Mouse (Mus musculus): ENCODE data around the gene Acp2. TPM values are rescaled to one million over a fixed set of nuclear protein-coding genes. Genes with fewer than 3 reads are reported as not detected.
"Not testable (repeated sequence)": the region's sequence is repeated elsewhere in the genome, so short reads cannot be mapped to it uniquely, and the experiment has no call there.

Acp2 gene
- total RNA-seq, 2 experiments from 2014 or later, result 47.3 to 55.0 TPM

DNA sequence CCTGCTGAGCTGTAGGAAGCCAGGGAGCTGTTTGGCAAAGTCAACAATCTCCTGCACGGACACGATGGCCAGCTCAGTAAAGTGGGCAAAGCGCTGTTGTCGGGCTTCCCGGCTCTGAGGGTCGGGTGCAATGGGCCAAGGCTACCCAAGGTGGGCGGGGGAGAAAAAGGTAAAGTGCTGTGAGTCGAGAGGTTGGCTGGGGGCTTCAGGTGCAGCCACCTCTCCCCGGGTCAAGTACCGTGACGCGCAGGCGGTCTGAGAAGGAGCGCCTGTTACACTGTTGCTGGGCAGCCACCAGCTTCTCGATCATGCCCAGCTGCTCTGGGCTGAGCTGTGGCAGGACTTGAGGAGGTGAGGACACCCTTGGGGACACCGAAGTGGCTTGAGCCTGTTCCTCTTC is 12.2 kb upstream of the Acp2 start:
- no peak for DNase-seq (ENCODE audit: low spot score in 2 of 2)

GRCm38 (mm10) chr2:91194624-91195332 is 7.9 kb upstream of the Acp2 start:
- peak; percentile 63 to 73 for DNase-seq (ENCODE audit: low spot score in 2 of 2)

DNA sequence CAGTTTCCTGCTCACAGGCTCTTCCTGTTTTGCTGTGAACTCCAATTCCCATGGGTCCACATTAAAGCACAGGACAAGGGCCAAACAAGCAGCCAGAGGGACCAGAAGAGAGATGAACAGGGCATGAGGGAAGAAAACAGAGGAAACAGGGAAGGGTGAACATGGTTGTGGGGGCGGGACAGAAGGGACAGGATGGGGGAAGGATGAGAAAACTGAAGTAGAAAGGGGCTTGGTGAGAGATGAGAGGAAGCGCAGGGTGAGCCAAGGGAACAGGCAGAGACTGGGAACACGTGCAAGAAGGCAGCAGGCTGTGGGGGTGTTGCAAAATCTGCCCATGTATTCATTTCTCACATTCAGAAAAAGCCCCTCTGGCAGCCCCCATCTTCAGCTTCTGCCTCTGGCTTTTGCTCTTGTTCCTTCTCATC is 6.1 kb upstream of the Acp2 start:
- DNase-seq (ENCODE audit: low spot score in 2 of 2), result peak in 1 of 2 experiments; percentile 49

GRCm38 (mm10) chr2:91198888-91199287 is 3.8 kb upstream of the Acp2 start:
- DNase-seq (ENCODE audit: low spot score in 2 of 2), result no peak

GRCm38 (mm10) chr2:91202972-91203656 is 429 bp downstream of the Acp2 start:
- DNase-seq (ENCODE audit: low spot score in 2 of 2), result no peak

DNA sequence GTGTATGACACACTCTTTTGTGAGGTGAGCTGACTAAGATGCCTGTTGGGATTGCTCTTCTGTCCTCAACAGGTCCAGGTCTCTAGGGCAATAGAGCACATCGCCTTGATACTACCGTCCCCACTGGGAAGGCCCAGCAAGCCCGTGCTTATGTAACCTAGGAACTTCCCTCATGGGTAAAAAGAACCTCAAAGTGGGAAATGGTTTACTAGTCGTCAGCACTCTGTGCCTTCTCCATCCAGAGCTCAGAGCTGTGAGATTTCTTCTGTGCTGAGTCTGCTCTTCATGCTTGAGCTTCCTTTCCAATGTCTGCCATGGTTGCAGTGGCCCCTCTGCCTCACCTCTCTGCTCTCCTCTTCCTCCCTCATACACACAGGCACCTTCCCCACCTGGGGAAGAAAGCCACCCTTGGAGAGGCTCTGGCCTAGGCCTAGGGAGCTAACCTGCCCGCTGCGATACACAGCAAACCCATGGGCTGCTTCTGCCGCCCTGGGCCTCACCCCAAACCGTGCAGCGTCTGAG is 3.6 kb downstream of the Acp2 start:
- DNase-seq (ENCODE audit: low spot score in 2 of 2), result no peak

- no peak for DNase-seq (ENCODE audit: low spot score in 2 of 2)
Measured at GRCm38 (mm10) chr2:91213311-91213710, 10.6 kb downstream of the Acp2 start.

DNA sequence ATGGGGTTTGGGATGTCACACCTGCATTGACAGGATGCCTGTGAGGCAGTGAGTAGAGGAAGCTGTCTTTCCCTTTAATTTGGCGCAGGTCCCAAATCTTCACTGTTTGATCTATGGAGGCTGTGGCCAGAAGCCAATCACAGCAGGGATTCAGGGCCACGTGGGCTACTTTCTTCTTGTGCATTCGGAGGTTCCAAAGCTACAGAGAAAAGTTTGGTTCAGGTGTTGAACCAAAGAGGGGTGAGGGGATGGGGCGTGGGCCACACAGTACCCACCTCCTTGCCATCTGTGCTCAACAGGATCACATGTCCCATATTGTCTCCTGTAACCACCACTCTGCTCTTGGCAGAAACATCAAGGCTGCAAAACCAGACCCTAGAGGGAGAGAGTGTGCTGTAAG is 14.3 kb downstream of the Acp2 start:
- DNase-seq (ENCODE audit: low spot score in 2 of 2), result no peak

DNA sequence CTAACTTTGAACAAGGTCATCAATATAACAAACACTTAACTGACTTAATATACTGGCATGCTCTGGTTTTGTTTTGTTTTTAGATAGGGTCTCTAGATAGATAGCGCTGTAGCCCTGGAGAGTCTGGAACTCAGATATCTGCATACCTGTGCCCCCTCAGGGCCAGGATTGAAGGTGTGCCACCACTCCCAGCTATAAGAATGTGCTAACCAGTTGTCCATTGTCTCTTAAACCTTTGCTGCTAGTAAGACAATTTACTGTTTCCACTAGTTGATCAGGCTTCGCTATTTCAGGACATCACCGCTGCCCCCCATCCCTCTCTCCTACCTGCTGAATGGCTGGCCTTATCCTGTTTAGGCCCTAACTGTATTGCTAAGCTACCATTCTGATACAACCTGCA is 17.8 kb downstream of the Acp2 start:
- DNase-seq (ENCODE audit: low spot score in 2 of 2), result no peak

- DNase-seq (ENCODE audit: low spot score in 2 of 2), result no peak
Measured at GRCm38 (mm10) chr2:91223614-91224013, 20.9 kb downstream of the Acp2 start.

DNA sequence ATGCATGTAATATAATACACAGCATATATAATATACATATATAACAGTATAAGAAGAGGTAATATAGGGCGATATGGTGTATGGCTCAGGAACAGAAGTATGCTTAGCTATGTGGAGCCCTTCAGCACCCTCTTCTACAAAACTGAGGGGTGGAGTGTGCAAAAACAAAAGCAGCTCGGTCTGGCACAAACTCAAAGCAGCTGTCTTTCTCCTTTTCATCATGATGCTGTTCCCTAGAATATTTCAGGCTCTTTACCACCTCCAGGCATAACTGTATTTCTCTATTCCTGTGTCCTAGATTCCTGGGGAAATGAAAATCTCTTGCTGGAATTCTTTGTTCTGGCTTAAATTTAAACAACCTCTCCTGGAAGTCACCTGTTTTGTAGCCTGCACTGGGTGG is 27.1 kb downstream of the Acp2 start:
- DNase-seq (ENCODE audit: low spot score in 2 of 2), result no peak

GRCm38 (mm10) chr2:91236601-91237510 is 34.2 kb downstream of the Acp2 start, which contains the start of gene Ddb2:
TSS of gene Ddb2 (minus strand) at chr2:91236982.
- peak; percentile 85 to 91 for DNase-seq (ENCODE audit: low spot score in 2 of 2)

DNA sequence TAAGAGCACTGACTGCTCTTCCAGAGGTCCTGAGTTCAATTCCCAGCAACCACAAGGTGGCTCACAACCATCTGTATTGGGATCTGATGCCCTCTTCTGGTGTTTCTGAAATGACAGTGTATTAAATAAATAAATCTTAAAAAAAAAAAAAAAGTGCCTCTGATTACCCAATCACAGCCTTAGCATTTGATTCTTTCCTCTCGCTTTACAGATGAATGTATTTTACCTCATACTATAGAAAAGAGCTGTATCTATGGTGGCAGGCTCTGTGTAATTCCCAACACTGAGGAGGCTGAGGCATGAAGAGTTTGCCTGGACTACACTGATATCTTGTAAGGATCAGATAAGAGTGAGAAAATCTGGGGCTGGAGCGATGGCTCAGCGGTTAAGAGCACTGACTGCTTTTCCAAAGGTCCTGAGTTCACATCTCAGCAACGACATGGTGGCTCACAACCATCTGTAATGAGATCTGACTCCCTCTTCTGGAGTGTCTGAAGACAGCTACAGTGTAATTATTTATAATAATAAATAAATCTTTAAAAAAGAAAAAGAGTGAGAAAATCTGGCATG is 34.9 kb downstream of the Acp2 start:
- DNase-seq (ENCODE audit: low spot score in 2 of 2), result not testable (repeated sequence)

GRCm38 (mm10) chr2:91242547-91242946 is 39.9 kb downstream of the Acp2 start:
- DNase-seq (ENCODE audit: low spot score in 2 of 2), result no peak

DNA sequence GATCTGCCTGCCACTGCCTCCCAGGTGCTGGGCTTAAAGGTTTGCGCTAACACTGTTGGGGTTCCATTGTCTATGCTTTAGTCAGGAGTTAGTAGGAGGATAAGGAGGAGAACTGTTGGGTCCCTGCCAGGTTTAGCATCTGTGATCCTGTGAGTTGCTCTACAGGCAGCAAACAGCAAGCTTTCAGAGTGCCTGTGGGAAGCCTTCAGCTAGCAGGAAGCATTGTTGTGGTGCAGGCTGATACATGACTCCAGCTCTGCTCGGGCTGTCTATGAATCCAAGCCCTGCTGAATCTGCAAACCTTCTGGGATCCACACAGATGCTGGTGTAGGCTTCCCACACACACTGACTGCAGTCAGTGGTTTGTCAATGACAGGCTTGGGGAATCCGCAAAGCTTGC is 40.7 kb downstream of the Acp2 start:
- DNase-seq (ENCODE audit: low spot score in 2 of 2), result peak; percentile 25 to 54

- DNase-seq (ENCODE audit: low spot score in 2 of 2), result no peak
Measured at GRCm38 (mm10) chr2:91244557-91245228, 42.0 kb downstream of the Acp2 start.

DNA sequence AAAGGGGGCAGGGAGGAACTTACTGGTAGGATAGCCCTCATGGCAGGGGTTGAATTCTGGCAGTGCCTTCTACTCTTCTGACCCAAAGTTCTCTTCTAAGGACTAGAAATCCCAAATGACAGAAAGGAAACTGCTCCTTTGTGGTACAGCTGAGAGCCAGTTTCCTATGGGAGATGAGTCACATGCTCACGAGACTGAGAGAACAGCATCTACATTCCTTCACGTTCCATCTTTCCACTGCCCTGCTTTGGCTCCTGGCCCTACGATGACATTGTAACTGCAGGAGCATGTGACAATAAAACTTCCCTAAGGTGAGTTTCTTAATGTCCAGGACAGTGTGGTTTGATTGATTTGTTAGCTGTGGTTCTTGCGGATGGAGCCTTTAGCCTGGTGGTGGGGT is 45.7 kb downstream of the Acp2 start:
- DNase-seq (ENCODE audit: low spot score in 2 of 2), result no peak

DNA sequence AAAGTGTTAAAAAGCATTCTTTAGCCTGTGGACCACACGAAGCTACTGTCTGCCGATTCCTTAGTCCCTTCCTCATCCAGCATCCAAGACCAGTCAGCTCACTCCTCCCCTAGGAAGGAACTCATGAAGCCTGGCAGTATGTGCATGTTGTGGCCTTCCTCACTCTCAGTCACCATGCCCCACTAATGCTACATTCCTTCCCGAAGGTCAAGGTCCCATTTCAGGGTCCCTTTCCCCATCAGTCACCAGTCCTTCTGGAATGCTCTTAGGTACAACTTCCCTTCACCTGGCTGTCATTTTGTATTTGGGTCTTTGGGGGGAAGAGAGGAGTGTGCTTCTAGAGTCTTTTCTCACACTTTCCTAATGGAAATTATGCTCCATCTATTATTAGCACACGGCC is 49.3 kb downstream of the Acp2 start:
- DNase-seq (ENCODE audit: low spot score in 2 of 2), result no peak

DNA sequence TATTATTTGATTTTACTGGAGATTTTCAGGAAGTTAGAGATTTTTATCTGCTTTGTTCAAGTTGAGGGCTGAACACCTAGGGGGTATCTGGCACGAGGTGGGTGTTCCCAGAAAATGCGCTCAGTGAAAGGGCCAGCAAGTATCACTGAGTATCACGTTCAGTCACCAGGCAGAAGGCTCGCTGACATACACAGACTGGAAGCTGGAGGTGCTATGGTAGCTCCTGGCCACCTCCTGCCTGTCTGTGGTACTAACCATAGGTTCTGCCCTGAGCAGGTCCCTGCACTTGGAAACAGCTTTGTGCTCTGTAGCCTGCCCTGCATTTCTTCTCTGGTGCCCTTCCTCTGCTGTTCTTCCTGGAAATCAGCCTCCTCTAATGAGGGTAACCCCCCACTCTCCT is 49.8 kb downstream of the Acp2 start:
- DNase-seq (ENCODE audit: low spot score in 2 of 2), result no peak

GRCm38 (mm10) chr2:91254725-91255380 is 52.2 kb downstream of the Acp2 start:
- no peak for DNase-seq (ENCODE audit: low spot score in 2 of 2)

Data from layer of hippocampus, postnatal 10 days (tissue).